Mouse (Mus musculus) neural tube, embryonic 14.5 days (tissue): ENCODE measurements around the gene Mymx. TPM values are rescaled to one million over a fixed set of nuclear protein-coding genes. Genes with fewer than 3 reads are reported as not detected.
A peak's percentile ranks its signal among the peaks of the same experiment; 100 is the strongest.

Source experiments
- ATAC-seq: fragments of 200-750 bp; cut with Nextera tagmentation; 2 replicates; pipeline ENCODE4 v1.8.0; 2017; ENCODE audit warnings: low read depth, mild to moderate bottlenecking, moderate TSS enrichment, moderate library complexity
- H3K27ac ChIP-seq: fragments of 300-500 bp; sonication (generic); 2 replicates; pipeline ENCODE4 v1.5.1; 2014; ENCODE audit warnings: low read depth, mild to moderate bottlenecking, control low read depth, low read length, moderate library complexity, mixed read lengths
- H3K27me3 ChIP-seq: fragments of 300-500 bp; sonication (generic); 2 replicates; pipeline ENCODE4 v1.6.1; 2014; ENCODE audit warnings: low read length; ENCODE audit not compliant: control insufficient read depth, insufficient read depth
- H3K36me3 ChIP-seq: fragments of 300-500 bp; sonication (generic); 2 replicates; pipeline ENCODE4 v1.6.1; 2014; ENCODE audit warnings: low read length, mixed read lengths; ENCODE audit not compliant: control insufficient read depth, insufficient read depth
- H3K4me1 ChIP-seq: fragments of 300-500 bp; sonication (generic); 2 replicates; pipeline ENCODE4 v1.6.1; 2014; ENCODE audit warnings: low read length; ENCODE audit not compliant: control insufficient read depth, insufficient read depth
- H3K4me2 ChIP-seq: fragments of 300-500 bp; sonication (generic); 2 replicates; pipeline ENCODE4 v1.6.1; 2014; ENCODE audit warnings: mild to moderate bottlenecking, low read depth, low read length, control low read depth
- H3K4me3 ChIP-seq: fragments of 300-500 bp; sonication (generic); 2 replicates; pipeline ENCODE4 v1.5.1; 2014; ENCODE audit warnings: low read depth, low read length, control low read depth, mixed read lengths
- H3K9ac ChIP-seq: fragments of 300-500 bp; sonication (generic); replicated peaks from 2 replicates; pipeline ENCODE4 v1.6.1; 2014; ENCODE audit warnings: low read depth, mild to moderate bottlenecking, control low read depth, low read length, mixed read lengths
- H3K9me3 ChIP-seq: fragments of 300-500 bp; sonication (generic); 2 replicates; pipeline ENCODE4 v1.6.1; 2016; ENCODE audit warnings: low read length; ENCODE audit not compliant: control insufficient read depth
- WGBS: fragments of 180-500 bp; shearing (Covaris S2); extraction: QIAGEN DNeasy Blood & Tissue Kit; methylation state at CpG from one replicate; pipeline ENCODE4 v1.1.7; 2014; 5-methylcytosine and 5-hydroxymethylcytosine counted together
- polyA plus RNA-seq: library from polyadenylated mRNA; unstranded; fragments of >200 nt; fragmentation: Nextera tagmentation; extraction: Ambion mirVana; gene quantifications from 2 replicates; pipeline ENCODE4 v1.2.1, GENCODE M21; 2014

Mymx gene
- polyA plus RNA-seq, 1 experiment from 2014 or later: 0.44 TPM

GRCm38 (mm10) chr17:45551816-45552451, 50.0 kb downstream of the Mymx start:
- no peak overlapping the region for H3K4me3 ChIP-seq
- H3K36me3 ChIP-seq: no peaks in the 10 kb centered on the region
- no peak overlapping the region for H3K27ac ChIP-seq
- H3K4me2 ChIP-seq: no peak overlapping the region
- 5% methylated on average over 8 of the region's 8 CpGs for WGBS
- no peak overlapping the region for H3K9ac ChIP-seq
- ATAC-seq: peak; percentile 39; the same call in 1 of the 2 replicates
- H3K9me3 ChIP-seq: no peaks in the 10 kb centered on the region
- peaks cover 5% of the 10 kb centered on the region for H3K27me3 ChIP-seq
- H3K4me1 ChIP-seq: peaks cover 14% of the 10 kb centered on the region; the same call in 1 of the 2 replicates

DNA sequence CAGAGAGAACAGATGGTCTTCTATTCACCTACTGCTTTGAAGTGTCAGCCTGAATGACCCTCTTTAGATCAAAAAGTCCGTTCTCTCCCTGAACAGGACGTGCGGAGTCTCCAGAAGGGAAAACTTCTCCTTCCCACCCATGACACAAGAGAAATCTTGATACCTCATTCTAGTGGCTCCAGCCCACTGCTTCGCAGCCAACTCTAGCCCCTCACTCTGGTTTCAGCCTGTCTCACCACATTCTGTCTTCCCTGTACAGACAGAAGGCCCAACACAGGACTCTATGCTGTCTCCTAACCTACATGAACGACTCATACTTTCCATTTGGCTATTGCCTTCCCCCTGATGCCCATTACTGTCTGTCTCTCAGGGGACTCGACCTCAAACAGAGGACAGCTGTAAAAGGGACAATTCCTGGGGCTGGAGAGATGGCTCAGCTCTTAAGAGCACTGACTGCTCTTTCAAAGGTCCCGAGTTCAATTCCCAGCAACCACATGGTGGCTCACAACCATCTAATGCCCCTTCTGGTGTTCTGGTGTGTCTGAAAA, 50.6 kb downstream of the Mymx start:
- Histone ChIP-seq H3K4me1 (peaks cover 15% of the 10 kb centered on the region; the same call in 1 of the 2 replicates), H3K9ac (no peak overlapping the region), H3K36me3 (peaks cover 5% of the 10 kb centered on the region; the same call in 1 of the 2 replicates), H3K4me2 (no peak overlapping the region), H3K27me3 (peaks cover 11% of the 10 kb centered on the region), H3K27ac (no peak overlapping the region), H3K9me3 (no peaks in the 10 kb centered on the region), H3K4me3 (no peak overlapping the region)
- ATAC-seq: no peak
- WGBS: 34% methylated on average over 7 of the region's 7 CpGs

Other genes starting within 250 kb of the Mymx start
- 68.9 and 69.1 TPM in 2 replicates for gene Cdc5l, start 168.4 kb downstream of the Mymx start, polyA plus RNA-seq
- gene Spats1, start 126.7 kb downstream of the Mymx start, polyA plus RNA-seq: 2.6 and 2.8 TPM in 2 replicates
- 14.0 and 15.3 TPM in 2 replicates for gene Aars2, start 95.3 kb downstream of the Mymx start, polyA plus RNA-seq
- 3.2 and 4.2 TPM in 2 replicates for gene Tcte1, start 78.7 kb downstream of the Mymx start, polyA plus RNA-seq
- gene Tmem151b, start 52.4 kb downstream of the Mymx start, polyA plus RNA-seq: 14.3 and 15.0 TPM in 2 replicates
- gene Nfkbie, start 46.4 kb downstream of the Mymx start, polyA plus RNA-seq: 4.2 and 4.9 TPM in 2 replicates
- 72.2 and 79.3 TPM in 2 replicates for gene Slc35b2, start 38.2 kb downstream of the Mymx start, polyA plus RNA-seq
- gene Hsp90ab1, start 28.8 kb downstream of the Mymx start, polyA plus RNA-seq: 1,278 and 1,406 TPM in 2 replicates
- 29.1 and 35.9 TPM in 2 replicates for gene Slc29a1, start 2.5 kb downstream of the Mymx start, polyA plus RNA-seq
- 3.4 TPM in 1 of 2 replicates, not detected in the other for gene Capn11, start 57.2 kb upstream of the Mymx start, polyA plus RNA-seq
- 110 and 129 TPM in 2 replicates for gene Mrpl14, start 84.2 kb upstream of the Mymx start, polyA plus RNA-seq
- gene Tmem63b, start 84.8 kb upstream of the Mymx start, polyA plus RNA-seq: 108 and 117 TPM in 2 replicates
- gene 1600014C23Rik, start 131.7 kb upstream of the Mymx start, polyA plus RNA-seq: not detected in 2 replicates